Mouse (Mus musculus) ovary, adult 18-20 months (tissue): Measurements from ENCODE around the gene Ulk4.

Experiments used
- DNase-seq: peaks from one replicate; pipeline ENCODE4 v3.0.0; 2022; ENCODE audit warnings: low spot score, mixed read lengths

Ulk4 gene

DNA sequence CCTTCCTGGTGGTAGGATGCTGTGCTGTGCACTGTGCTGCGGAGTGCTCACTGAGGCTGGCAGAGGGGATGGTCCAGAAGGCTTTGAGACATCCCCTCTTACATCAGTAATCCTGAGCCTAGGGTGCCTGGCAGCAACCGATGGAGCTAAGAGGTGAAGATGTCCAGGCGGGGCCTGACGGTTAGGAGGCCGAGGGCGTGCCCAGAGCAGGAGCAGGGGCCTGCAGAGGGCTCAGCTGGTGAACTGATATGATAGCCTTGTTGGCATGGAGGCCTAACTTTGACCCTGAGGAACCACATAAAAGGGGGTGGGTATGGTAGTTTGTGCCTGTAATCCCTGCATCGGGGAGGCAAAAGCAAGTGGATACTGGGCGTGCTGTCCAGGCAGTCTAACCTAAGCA is 293.1 kb downstream of the Ulk4 start:
- DNase-seq: no peak

DNA sequence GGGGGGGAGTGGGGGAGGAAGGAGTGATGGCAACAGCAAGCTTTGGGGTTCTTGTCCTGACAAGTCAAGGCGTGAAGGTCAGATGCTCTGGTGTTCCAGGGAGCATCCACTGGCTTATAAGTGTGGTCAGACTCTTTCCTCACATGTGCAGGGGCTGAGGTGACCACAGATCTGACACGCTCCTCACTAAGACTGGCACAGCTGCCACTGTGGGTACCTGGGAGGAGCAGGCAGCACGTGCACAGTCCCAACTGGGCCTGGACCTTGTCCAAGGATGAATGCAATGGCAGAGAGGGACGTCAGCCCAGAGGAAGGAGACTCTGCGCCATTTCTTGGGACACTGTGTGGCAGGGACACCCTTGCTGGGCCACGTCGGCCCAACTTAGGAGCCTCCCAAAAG is 295.2 kb downstream of the Ulk4 start:
- no peak for DNase-seq

GRCm38 (mm10) chr9:120976856-120977255 is 300.1 kb downstream of the Ulk4 start:
- no peak for DNase-seq

- DNase-seq: no peak
Measured at GRCm38 (mm10) chr9:120976158-120976557, 300.8 kb downstream of the Ulk4 start.

- no peak for DNase-seq
Measured at GRCm38 (mm10) chr9:120974209-120974608, 302.8 kb downstream of the Ulk4 start.

- DNase-seq: peak; percentile 65
Measured at GRCm38 (mm10) chr9:120973026-120973515, 303.9 kb downstream of the Ulk4 start.

GRCm38 (mm10) chr9:120965007-120965406 is 312.0 kb downstream of the Ulk4 start:
- no peak for DNase-seq

DNA sequence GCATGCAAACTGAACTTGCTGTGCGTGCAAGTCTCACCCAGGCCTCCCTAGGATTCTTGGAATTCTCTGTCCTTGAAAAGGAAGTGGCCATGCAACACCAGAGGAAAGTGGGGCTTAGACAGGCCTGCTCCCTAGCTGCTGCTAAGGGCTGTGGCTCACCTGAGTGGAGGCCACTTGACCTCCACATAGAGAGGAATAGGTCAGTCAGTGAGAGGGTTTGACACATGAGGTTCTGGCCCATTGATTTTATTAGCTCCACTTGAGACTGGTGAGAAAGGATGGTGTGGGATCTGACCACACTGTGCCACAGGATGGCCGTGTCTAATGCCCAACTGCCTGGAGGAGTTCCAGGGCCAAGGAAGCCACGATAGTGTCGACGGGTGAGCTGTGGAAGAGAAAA is 312.8 kb downstream of the Ulk4 start:
- no peak for DNase-seq

- DNase-seq: no peak
Measured at GRCm38 (mm10) chr9:120963720-120964119, 313.3 kb downstream of the Ulk4 start.

DNA sequence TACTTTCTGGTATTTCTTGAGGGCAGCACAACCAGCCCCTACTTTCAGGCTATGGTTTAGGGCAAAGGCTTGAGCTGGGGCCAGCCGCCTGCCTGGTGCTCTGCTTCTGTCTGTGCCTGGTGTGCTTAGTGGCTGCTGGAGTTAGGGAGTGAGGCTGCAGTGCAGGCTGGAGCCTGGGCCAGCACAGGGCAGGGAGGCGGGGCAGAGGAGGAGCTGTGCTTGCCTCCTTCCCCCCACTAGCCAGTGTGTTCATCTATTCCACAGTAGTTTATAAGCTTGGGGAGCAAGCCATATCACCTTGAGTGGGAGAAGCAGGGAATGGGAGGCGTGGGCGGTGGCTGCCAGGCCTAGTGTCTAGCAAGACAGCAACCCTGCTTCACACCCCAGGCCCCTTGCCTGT is 313.9 kb downstream of the Ulk4 start:
- peak; percentile 24 for DNase-seq

DNA sequence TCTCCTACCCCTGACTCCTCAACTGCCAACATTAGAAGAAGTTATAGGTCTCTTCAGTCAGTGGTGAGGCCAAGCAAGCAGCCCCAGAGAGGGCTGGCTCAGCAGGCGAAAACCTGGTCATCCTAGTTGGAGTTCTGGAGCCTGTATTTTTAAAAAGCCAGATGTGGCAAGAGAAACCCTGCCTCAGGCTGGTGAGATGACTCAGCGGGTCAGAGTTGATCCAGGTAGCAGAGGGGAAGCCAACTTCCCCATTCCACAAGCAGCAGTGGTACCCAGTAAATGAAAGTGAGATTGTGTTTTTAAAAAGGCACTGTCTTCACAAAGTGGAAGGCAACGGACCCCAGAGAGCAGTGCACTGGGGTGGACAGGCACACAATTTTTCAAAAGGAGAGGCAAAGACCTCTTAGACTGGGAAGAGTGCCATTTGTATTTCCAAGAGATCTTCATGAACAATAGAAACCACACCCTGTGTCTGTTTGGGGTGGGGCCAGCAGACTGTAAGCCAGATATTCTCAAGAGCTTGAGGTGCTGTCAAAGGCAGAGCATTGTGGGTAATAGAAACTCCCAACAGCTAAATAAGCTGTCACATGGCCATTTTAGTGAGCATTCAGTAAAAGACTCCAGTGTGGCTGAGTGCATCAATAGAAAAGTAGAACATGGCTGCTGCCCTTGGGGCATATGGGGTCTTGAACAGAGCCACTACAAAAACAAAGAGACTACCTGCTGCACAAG is 314.9 kb downstream of the Ulk4 start:
- DNase-seq: no peak

DNA sequence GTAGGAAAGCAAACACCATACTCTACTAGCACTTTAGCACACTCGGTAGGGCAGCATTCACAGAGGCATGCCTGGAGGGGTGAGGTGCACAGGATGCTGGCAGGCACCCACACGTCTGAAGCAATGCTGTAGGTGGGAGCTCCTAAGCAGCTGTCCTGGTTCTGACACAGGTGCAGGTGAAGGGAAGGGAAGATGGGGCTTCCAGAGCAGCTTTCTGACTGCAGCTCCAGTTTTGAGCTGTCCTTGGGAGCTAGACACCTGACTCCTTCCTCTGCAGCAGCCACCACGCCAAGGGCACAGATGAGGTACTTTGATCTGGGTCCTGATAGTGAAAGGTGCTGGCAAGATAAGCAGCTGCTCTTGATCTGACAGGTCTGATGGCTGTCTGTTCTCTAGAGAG is 315.5 kb downstream of the Ulk4 start:
- DNase-seq: no peak

DNA sequence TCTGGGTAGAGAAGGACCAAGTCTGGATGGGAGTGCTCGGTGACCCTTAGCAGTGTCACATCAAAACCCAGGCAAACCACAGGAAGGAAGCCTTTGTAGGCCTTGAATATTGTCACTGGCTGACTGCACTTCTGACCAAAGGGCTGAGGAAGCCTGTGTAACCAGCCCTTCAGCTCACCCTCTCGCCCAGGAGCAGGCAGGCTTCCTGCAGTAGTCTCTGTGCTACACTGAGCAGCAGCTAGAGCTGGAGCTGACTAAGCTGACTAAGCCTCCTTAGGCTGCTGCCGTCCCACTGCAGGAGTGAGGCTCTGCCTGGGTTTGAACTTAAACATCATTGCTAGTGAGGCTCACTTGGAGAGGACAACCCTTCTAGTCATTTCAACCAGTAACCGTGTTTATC is 316.4 kb downstream of the Ulk4 start:
- no peak for DNase-seq

- no peak for DNase-seq
Measured at GRCm38 (mm10) chr9:120959225-120959624, 317.8 kb downstream of the Ulk4 start.

GRCm38 (mm10) chr9:120958560-120958959 is 318.4 kb downstream of the Ulk4 start:
- no peak for DNase-seq

DNA sequence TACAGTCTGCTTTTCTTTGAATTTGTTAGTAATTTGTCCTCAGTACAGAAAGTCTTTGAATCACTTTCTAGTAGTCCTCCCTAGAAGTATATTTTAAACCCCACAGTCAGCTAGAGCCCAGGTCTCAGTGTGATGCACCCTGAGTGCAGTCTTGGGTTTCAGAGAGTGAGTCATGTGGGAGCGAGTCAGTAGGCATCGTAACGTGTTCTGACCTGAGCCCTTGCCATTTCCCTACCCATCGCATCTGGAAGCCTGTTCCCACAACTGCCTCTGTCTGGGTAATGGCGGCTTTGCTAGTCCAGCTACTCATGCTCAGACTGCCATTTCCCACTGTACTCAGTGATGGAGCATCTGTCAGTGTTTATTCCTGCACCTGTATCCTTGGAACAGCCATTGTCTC is 318.9 kb downstream of the Ulk4 start:
- no peak for DNase-seq

DNA sequence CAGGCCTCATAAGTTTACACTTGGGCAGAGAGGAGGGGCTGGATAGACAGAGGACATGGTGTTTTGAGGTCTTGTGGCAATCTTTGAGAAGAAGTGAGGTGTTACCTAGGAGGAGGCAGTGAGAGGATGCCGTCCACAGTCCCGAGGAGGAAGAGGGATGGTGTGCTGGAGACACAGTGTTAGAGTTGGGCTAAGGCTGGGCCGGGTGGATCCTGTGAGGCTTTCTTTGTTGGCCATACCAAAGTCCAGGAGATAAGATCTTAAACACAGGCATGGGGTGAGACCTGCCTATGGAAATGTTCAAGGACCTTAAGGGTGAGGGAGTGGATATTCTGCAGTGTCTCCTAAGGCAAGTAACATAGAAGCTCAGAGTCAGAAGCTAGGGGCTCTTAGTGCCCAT is 325.1 kb downstream of the Ulk4 start:
- no peak for DNase-seq

GRCm38 (mm10) chr9:120950761-120951160 is 326.2 kb downstream of the Ulk4 start:
- DNase-seq: no peak

- DNase-seq: no peak
Measured at GRCm38 (mm10) chr9:120948832-120949231, 328.2 kb downstream of the Ulk4 start.

DNA sequence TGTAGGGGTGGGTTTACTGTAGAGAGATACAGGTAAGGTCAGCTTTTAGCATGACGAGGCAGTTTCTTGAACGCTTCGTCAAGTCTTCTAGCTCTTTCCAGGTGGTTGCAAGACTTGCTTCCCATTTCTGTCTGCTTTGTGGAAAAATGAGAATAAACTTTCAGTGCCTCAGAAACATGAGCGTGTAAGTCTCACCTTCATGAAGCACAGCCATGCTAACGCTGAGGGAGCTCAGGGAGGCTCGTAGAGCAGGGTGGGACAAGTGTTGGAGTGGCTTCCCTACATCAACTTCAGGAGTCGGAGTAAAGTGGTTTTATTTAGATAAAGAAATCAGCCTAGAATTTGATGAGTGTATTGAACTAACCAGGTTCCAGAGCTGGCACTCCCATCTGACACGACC is 330.9 kb downstream of the Ulk4 start:
- no peak for DNase-seq

DNA sequence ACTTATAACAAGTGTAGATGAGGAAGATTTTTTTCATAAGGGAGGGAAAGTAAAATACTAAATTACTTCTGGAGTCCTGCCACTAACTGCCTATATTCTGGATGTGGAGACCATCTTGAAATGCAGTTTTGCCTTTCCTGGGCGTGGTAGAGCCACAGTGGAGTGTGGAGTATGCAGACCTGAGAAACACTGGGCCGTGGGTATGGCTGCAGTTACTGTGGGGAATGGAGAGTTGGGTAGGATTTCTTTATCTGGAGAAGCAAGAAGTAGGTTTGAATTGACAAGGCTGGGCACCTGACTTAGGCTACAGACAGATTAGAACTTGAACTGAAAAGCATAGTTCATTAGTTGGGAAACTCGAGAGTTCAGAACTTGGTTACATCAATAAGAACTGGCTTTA is 332.8 kb downstream of the Ulk4 start:
- no peak for DNase-seq

DNA sequence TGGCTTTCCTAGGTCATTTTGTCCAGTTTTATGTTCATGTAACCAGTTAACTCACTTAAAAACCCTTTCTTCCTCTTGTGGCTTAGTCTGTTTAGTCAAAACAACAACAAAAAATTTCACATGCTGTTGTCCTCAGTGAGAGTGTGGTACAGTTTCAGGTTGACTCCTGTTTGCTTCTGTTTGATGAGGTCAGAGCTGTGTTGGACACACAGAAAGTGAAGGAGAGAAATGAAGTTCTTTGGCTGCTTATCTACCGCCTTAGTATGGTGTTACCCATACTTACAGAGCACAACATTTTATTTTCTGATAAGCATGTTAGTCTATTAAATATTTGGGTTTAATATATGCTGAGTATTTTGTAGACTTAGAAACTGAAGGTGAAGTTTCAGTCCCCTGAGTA is 333.2 kb downstream of the Ulk4 start:
- no peak for DNase-seq

- no peak for DNase-seq
Measured at GRCm38 (mm10) chr9:120940858-120941257, 336.1 kb downstream of the Ulk4 start.

DNA sequence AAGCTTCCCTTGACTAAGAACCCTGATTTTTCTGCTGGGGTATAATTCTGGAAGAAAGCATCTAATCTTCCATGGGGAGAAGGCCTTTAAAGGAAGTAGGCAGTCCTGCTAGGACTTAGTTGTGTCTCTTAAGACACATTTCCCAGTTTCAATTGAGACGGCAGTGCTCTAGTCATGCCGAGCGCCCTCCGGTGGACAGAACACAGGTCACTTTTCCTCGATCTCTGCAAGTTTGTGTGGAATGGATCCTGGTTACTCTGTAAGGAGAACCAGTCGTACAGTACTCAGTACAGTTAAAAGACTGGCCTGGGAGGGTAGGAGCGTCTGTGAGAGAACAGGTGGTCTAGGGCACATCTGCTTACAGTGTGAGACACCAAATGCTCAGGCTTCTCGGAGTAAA is 340.6 kb downstream of the Ulk4 start:
- no peak for DNase-seq

- DNase-seq: no peak
Measured at GRCm38 (mm10) chr9:120935634-120935922, 341.4 kb downstream of the Ulk4 start.
